Mouse (Mus musculus) megakaryocyte, embryonic 14.5 days (primary cell): ENCODE measurements around the gene Gm20388. TPM values are rescaled to one million over a fixed set of nuclear protein-coding genes. Genes with fewer than 3 reads are reported as not detected.
A peak's percentile ranks its signal among the peaks of the same experiment; 100 is the strongest.
"Not testable (repeated sequence)": the region's sequence is repeated elsewhere in the genome, so short reads cannot be mapped to it uniquely, and the experiment has no call there.

ENCODE experiments used
- H3K27me3 ChIP-seq: replicated peaks from 2 replicates; pipeline ENCODE3; 2012; ENCODE audit warnings: inconsistent platforms
- H3K36me3 ChIP-seq: replicated peaks from 2 replicates; pipeline ENCODE3; 2012; ENCODE audit warnings: low read length, inconsistent platforms, mixed read lengths
- H3K4me1 ChIP-seq: 2 replicates; pipeline ENCODE4 v1.6.1; 2012; ENCODE audit warnings: inconsistent platforms
- H3K4me3 ChIP-seq: replicated peaks from 2 replicates; pipeline ENCODE3; 2012; ENCODE audit warnings: moderate library complexity, mild to moderate bottlenecking, inconsistent platforms
- H3K9me3 ChIP-seq: 2 replicates; pipeline ENCODE4 v1.6.1; 2012; ENCODE audit warnings: inconsistent platforms
- FLI1 ChIP-seq: IDR thresholded peaks from 2 replicates; pipeline ENCODE4 v1.6.1; 2012; ENCODE audit warnings: low read length, inconsistent platforms, mixed read lengths
- GATA1 ChIP-seq: IDR thresholded peaks from 3 replicates; pipeline ENCODE4 v1.6.1; 2012; ENCODE audit warnings: mixed read lengths, low read length, inconsistent platforms, borderline replicate concordance
- polyA plus RNA-seq: library from polyadenylated mRNA; stranded (reverse); fragments of >175 nt; gene quantifications from 2 replicates; pipeline ENCODE4 v1.2.3, GENCODE M21; 2012; ENCODE audit warnings: low replicate concordance; ENCODE audit not compliant: insufficient read depth

Gm20388 gene
- polyA plus RNA-seq, 1 experiment, result 111 TPM

- Histone ChIP-seq H3K27me3 (no peaks in the 10 kb centered on the region), H3K9me3 (no peaks in the 10 kb centered on the region), H3K4me3 (peak overlapping the region; percentile 89), H3K4me1 (peaks cover 100% of the 10 kb centered on the region), H3K36me3 (peaks cover 100% of the 10 kb centered on the region)
- 0 out of 3 replicates have a peak, but pooled peaks have one; percentile 62 for TF ChIP-seq GATA1
- TF ChIP-seq FLI1, result 0 out of 2 replicates have a peak, but pooled peaks have one; percentile 38
Measured at GRCm38 (mm10) chr8:122314899-122315496, 2404.4 kb downstream of the Gm20388 start.

- TF ChIP-seq GATA1, result no peak
- TF ChIP-seq FLI1, result no peak
- no peaks in the 10 kb centered on the region for H3K9me3 ChIP-seq
- H3K36me3 ChIP-seq, result peaks cover 100% of the 10 kb centered on the region
- no peaks in the 10 kb centered on the region for H3K27me3 ChIP-seq
- H3K4me3 ChIP-seq, result peak overlapping the region; percentile 64
- H3K4me1 ChIP-seq, result peaks cover 100% of the 10 kb centered on the region
Measured at GRCm38 (mm10) chr8:122316402-122316801, 2405.8 kb downstream of the Gm20388 start.

- TF ChIP-seq GATA1, result no peak
- TF ChIP-seq FLI1, result no peak
- H3K4me1 ChIP-seq, result peaks cover 100% of the 10 kb centered on the region
- peak overlapping the region; percentile 85 for H3K4me3 ChIP-seq
- H3K36me3 ChIP-seq, result peaks cover 100% of the 10 kb centered on the region
- no peaks in the 10 kb centered on the region for H3K27me3 ChIP-seq
- H3K9me3 ChIP-seq, result no peaks in the 10 kb centered on the region
Measured at GRCm38 (mm10) chr8:122317918-122318475, 2407.4 kb downstream of the Gm20388 start.

GRCm38 (mm10) chr8:122319045-122319707 lies 2408.5 kb downstream of the Gm20388 start:
- Histone ChIP-seq H3K27me3 (no peaks in the 10 kb centered on the region), H3K4me3 (peak overlapping the region; percentile 63), H3K9me3 (no peaks in the 10 kb centered on the region), H3K4me1 (peaks cover 100% of the 10 kb centered on the region), H3K36me3 (peaks cover 99% of the 10 kb centered on the region)
- no peak for TF ChIP-seq GATA1
- no peak for TF ChIP-seq FLI1

GRCm38 (mm10) chr8:122319708-122320075 lies 2409.1 kb downstream of the Gm20388 start:
- Histone ChIP-seq H3K4me1 (peaks cover 100% of the 10 kb centered on the region), H3K36me3 (peaks cover 99% of the 10 kb centered on the region), H3K9me3 (no peaks in the 10 kb centered on the region), H3K4me3 (no peak overlapping the region), H3K27me3 (no peaks in the 10 kb centered on the region)
- TF ChIP-seq GATA1 (no peak), FLI1 (no peak)

DNA sequence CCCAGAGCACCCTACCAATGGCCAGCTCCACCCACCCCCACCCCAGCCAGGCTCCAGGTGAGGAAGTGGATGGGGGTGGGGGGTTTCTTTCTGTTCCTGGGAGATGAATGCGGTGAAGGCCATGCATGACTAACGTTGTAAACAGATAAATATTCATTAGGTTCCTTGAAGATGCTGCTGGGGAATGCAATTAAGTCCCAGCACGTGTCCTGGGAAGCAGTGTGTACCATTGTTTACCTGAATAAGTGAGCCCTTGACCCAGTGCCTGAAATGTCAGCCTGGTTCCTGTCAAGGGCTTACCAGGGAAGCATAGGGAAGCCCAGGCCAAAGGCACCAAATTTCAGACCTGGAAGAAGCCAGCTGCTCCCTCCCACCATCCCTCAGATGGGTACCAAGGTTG lies 2409.9 kb downstream of the Gm20388 start:
- peaks cover 100% of the 10 kb centered on the region for H3K4me1 ChIP-seq

DNA sequence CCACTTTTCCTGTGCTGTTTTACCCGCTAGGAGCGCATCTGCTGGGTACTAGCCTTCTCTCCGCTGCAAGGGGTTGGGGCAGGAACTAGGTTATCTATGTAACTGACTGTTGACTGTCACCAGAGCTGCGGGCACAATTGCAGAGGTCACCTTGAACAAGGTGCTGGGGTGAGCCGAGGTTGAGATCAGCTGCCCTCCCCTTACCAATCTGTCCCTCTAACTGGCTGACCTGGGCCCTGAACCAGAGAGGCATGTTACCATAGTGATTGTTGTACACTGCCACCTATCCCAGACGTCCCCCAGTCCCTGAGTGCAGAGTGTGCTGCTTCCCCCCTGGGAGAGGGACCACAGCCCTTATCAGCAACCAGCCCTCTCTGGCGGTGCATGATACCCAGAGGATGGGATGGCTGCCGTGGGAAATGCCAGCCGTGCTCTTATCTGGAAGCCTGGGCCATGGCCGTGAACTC lies 2410.8 kb downstream of the Gm20388 start:
- Histone ChIP-seq H3K4me3 (peak overlapping the region; percentile 85), H3K9me3 (no peaks in the 10 kb centered on the region), H3K4me1 (peaks cover 100% of the 10 kb centered on the region), H3K36me3 (peaks cover 99% of the 10 kb centered on the region), H3K27me3 (no peaks in the 10 kb centered on the region)
- TF ChIP-seq GATA1 (peak; percentile 59; the same call in 2 of the 3 replicates), FLI1 (no peak)

More for the DNA sequence above, 2409.9 kb downstream of the Gm20388 start:
- Histone ChIP-seq H3K4me3 (peak overlapping the region; percentile 85), H3K27me3 (no peaks in the 10 kb centered on the region), H3K9me3 (no peaks in the 10 kb centered on the region), H3K36me3 (peaks cover 99% of the 10 kb centered on the region)
- TF ChIP-seq GATA1, result no peak
- no peak for TF ChIP-seq FLI1

DNA sequence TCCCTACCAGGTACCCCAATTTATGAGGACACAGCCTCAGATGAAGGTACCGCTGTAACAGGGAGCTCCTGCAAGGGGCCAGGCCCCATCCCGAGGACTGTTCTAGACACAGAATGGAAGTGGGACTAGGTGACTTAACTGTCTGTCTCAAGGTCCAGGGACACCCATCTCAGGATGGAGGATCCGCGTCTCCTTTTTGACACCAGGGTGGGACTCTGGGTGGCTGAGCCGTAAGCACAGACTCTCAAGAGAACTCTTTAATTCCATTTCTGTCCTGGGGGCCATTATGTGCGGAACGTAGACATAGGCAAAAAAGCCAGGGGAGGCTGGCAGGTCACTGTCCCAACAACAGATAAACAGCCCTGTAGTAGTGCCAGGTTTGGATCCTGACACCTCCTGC lies 2411.5 kb downstream of the Gm20388 start:
- Histone ChIP-seq H3K4me1 (peaks cover 100% of the 10 kb centered on the region), H3K4me3 (peak overlapping the region; percentile 85), H3K9me3 (no peaks in the 10 kb centered on the region), H3K36me3 (peaks cover 98% of the 10 kb centered on the region), H3K27me3 (no peaks in the 10 kb centered on the region)
- TF ChIP-seq GATA1 (no peak), FLI1 (no peak)

GRCm38 (mm10) chr8:122322792-122323191 lies 2412.2 kb downstream of the Gm20388 start:
- TF ChIP-seq FLI1 (no peak), GATA1 (0 out of 3 replicates have a peak, but pooled peaks have one; percentile 14)
- H3K36me3 ChIP-seq, result peaks cover 98% of the 10 kb centered on the region
- H3K4me1 ChIP-seq, result peaks cover 100% of the 10 kb centered on the region
- H3K9me3 ChIP-seq, result no peaks in the 10 kb centered on the region
- no peaks in the 10 kb centered on the region for H3K27me3 ChIP-seq
- H3K4me3 ChIP-seq, result peak overlapping the region; percentile 81

DNA sequence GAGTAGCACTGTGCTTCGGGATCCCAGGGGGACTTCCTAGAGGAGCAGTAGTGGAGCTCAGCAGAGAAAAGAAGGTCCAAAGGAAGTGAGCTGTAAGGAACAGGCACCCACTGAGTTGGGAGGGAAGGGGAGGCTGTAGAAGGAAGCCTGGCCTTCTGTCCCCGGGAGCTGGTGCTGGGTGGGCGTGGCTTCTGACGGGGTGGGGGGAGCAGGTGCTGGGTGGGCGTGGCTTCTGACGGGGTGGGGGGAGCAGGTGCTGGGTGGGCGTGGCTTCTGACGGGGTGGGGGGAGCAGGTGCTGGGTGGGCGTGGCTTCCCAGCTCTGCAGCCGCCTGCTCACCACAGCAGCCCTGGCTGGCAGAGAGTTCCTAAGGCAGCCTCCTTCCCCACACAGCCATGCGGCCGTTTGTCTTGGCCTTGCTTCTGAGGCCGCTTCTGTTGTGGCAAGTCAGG lies 2413.3 kb downstream of the Gm20388 start:
- not testable (repeated sequence) for H3K27me3 ChIP-seq, H3K9me3 ChIP-seq
- Histone ChIP-seq H3K36me3 (peaks cover 98% of the 10 kb centered on the region), H3K4me3 (peak overlapping the region; percentile 81), H3K4me1 (peaks cover 100% of the 10 kb centered on the region)
